Mouse (Mus musculus): ENCODE results near the gene Atp6v1g2.

Gene Atp6v1g2

DNA sequence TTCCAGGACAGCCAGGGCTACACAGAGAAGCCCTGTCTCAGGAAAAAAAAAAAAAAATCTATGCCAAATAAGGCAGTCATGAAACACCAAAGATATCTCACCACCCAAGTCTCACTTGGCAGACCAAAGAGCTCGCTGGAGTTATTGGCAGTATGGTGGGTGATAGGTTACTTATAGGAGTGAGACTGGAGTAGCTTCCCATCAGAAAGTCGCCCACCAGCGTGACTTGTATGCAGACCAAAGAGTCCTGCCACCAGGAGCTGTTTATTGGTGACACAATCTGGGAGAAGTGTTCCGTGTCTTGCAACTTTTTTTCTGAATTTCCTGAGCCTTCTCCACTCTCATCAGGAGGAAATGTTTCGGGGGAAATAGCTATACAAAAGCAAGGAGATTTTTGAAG lies 6.2 kb downstream of the Atp6v1g2 start:
- no peak for DNase-seq

DNA sequence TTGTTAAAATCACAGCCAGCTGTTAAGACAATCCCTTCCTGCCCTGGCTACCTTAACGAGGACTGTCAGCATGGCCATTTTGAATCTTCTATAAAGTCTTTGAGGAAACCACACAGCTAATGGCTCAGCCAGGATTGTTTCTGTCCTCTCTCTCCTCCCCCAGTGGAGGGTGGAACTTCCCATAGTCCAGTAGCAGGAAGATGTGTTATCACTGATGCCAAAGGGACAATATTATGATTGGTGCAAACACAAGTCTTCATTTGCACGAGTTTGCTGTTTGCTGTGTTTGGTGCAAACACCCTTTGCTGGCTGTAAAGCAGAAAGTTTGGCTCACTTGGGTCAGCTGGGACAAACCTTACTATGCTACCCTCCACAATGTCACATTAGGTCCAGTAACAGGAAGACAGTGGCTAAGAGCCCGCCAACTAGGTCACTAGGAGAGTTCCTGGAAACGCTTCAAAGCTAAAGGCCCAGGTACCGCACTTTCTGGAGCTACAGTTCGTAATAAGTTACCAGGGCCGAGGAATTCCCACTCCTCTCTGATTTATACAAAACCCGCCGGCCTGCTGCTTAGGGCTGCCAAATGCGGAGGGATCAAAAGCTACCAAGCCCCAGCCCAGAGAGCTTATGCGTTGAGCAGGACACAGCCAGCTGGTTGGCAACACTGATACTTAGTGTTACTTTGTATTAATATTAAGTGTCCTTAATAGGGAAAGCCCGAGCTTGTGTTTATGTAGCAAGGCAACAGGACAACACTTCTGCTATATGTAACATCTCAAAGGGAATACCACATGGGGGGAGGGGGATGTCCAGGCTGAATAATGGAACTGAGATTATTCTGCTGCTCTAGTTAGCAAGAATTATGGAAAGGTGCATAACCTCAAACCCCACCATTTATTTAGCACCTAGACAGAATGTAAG lies 7.2 kb downstream of the Atp6v1g2 start:
- DNase-seq, result peak in 1 of 2 experiments; percentile 59

GRCm38 (mm10) chr17:35241305-35242014 lies 8.0 kb downstream of the Atp6v1g2 start, which contains the start of gene Ddx39b:
Gene Ddx39b (plus strand): TSS chr17:35241746.
- peak; percentile 95 for DNase-seq

DNA sequence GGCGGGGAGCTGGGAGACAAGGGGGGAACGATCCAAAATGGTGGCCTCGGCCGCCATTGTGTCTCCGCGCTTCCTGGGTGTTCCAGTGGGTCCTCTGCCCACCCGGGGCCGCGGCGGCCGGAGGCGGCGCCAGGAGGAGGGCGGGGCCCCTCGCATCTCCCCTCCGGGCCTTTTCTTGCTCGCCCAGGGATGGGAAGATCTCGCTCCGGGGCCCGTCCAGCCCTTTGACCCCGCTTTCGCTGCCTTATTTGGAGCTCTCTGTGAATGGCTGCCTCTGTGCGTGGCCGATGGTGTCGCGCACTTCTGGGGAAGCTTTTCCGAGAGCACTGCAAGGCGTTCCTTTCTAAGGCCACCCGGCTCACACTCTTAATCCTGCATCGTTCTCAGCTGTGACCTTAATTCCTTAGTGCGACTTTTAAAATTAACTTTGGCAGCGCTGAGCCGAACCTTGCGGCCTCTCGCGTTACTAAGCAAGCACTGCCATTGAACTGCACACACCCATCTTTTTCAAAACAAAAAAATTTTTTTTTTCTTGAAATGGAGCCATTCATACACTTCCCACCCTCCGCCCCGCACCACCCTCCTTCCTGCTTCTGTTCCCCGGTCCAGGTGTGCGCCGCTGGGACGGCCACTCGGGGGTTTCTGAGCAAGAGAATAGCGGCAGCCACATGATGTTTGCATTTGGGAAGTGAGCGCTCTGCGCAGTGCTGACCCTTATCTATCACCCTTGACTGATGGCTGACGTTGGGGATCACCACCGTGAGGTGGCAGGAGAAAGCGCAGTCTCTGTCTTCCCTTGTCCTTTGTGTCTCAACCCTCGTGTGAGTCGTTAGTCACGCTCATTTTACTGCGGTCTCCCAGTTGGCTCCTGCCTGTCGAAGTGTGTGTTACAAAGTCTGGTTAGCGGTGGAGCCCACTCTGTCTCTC lies 8.8 kb downstream of the Atp6v1g2 start:
- DNase-seq, result peak in 1 of 2 experiments; percentile 78

DNA sequence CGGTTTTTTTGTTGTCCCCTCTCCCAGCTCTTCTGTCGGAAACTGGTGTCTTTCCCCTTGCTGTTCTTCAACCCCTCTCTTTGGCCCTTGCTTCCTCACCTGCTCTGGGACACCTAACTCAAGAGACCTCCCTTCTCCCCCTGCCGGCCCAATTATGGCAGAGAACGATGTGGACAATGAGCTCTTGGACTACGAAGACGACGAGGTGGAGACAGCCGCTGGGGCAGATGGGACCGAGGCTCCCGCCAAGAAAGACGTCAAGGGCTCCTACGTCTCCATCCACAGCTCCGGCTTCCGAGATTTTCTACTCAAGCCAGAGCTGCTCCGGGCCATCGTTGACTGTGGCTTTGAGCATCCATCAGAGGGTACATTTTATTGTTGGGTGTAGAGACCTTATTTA lies 9.6 kb downstream of the Atp6v1g2 start:
- DNase-seq, result peak in 1 of 2 experiments; percentile 52

DNA sequence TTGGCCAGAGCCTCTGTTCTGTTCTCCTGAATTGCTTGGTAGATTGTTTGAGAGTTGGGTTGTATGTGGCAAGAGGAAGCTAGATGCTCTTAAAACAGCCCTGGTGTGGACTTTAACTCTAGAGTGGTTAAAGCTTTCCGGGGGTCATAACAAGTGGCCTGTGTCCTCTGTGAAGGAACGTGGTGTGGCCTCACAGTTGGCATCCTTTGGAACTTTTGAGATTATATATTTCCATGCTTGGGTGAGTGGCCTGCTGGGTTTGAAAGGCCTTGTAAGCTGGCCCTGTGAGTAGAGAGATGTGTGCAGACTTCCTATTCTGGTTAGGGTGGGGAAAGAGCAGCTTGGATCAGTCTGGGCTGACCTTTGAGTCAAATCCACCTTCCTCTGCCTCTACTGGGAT lies 11.5 kb downstream of the Atp6v1g2 start:
- DNase-seq, result no peak

DNA sequence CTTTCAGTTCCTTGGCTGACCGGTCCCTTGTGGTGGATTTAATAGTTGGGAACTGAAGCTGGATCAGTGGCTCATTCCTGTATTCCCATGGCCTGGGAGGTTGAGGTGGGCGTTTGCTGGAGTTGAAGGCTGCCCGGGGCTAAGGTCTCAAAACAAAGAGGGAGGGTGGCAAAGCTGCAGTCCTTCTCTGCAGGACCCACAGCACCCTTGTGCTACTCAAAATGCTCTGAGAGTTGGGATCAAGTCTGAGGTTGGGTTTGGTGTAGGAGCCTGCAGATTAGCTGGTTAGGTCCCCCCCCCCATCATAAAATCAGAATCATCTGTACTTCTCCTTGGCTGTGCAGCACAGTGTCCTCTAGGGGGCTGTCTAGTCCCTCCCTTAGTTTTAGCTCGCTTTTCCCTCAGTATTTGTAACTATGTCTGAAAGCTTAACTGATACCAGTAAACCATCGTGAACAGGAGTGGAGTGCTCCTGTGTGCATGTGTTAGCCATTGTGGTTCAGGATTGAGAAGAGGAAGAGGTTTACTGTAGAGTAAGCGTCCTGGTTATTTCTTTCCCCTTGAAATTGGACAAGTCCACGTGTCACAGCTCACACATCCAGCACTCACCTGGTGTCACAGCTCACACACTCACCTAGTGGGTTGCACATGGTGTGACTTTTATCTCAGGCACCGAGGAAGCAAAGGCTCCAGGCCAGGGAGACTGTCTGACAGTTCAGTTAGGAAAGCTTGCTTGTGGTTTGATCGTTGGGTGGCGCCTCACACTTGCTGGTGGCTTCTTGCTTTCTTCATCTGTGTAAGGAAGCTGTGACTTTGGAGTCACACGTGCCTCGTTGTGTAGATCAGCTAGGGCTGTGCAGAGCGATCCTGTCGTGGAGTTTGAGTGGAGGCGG lies 12.5 kb downstream of the Atp6v1g2 start:
- DNase-seq, result no peak

DNA sequence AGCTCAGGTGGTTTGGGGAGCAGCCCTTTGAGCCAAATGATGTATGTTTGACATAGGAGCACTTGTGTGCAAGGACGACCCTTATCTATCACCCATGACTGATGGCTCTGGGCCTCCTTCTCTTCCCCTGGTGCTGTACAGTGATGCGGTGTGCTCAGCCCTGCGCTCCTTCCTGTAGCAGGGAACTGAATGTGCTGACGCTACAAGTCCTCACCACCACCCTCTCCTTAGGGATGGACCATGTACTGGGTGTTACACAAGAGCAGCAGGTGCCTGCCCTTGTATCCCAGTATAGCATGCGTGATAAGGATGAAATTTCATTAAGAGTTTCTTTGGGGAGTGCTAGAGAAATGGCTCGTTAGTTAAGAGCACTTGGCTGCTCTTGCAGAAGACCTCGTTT lies 13.7 kb downstream of the Atp6v1g2 start:
- DNase-seq, result peak in 1 of 2 experiments; percentile 64

- no peak for DNase-seq
Measured at GRCm38 (mm10) chr17:35248986-35249385, 15.5 kb downstream of the Atp6v1g2 start.

GRCm38 (mm10) chr17:35249451-35250197 lies 16.2 kb downstream of the Atp6v1g2 start:
- no peak for DNase-seq

DNA sequence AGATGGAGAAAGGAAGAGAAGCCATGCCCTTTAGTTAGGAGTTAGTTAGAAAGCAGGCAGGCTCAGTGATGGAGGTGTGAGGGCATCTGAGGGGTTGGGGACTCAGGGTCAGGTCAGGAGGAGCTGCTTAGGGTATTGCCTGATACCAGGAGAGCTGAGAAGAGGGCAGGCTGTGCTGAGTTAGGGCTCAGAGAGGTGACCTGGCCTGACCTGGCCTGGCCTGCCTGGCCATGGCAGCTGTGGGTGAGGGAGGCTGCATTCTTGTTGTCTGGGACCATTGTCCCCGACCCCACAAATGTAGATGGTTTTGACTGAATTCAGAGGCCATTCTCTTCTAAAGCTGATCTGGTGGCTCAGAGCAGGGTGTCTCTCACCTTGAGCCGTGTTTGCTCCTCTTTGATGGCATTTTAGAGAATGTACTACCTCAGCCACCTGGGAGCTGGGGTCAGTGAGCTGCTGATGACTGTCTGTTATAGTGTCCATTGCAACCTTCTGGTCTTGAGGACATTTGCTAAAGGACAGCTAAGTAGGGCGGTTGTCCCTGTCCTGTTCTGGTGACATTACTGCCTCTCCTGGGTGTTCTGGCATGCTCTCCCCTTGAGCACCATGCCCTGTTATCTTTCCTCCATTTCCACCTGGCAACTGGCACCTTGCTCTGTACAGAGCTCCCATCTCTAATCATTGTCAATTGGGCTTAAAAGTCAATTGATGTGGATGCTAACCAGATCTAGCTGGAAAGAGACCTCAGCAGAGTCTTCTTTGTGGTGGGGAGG lies 17.1 kb downstream of the Atp6v1g2 start:
- peak in 1 of 2 experiments; percentile 8 for DNase-seq

- DNase-seq, result no peak
Measured at GRCm38 (mm10) chr17:35251162-35251719, 17.8 kb downstream of the Atp6v1g2 start.

GRCm38 (mm10) chr17:35251981-35252380 lies 18.5 kb downstream of the Atp6v1g2 start:
- DNase-seq, result no peak

DNA sequence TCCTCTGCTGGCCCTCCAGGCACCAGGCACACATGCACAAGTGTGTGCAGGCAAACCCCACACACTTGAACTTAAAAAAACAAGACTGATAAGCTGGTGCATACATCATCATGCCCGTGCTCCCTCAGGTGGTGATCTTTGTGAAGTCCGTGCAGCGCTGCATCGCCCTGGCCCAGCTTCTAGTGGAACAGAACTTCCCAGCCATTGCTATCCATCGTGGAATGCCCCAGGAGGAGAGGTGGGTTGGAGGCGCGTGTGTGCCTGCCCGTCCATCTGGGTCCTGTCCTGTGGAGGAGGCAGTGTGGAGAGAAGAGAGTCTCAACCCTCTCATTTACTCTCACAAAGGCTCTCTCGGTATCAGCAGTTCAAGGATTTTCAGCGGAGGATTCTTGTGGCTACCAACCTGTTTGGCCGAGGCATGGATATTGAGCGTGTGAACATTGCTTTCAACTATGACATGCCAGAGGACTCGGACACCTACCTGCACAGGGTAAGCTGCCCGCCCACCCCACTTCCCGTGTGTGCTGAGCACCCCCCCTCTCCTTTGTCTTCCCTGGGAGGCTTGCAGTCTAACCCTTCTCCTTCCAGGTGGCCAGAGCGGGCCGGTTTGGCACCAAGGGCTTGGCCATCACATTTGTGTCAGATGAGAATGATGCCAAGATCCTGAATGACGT lies 19.3 kb downstream of the Atp6v1g2 start:
- DNase-seq, result peak in 1 of 2 experiments; percentile 4

- DNase-seq, result no peak
Measured at GRCm38 (mm10) chr17:35253293-35254093, 20.0 kb downstream of the Atp6v1g2 start.

GRCm38 (mm10) chr17:35254241-35255098 lies 21.0 kb downstream of the Atp6v1g2 start:
- peak; percentile 64 to 78 for DNase-seq

GRCm38 (mm10) chr17:35255301-35255700 lies 21.8 kb downstream of the Atp6v1g2 start:
- no peak for DNase-seq
